In the genomic region with DNA sequence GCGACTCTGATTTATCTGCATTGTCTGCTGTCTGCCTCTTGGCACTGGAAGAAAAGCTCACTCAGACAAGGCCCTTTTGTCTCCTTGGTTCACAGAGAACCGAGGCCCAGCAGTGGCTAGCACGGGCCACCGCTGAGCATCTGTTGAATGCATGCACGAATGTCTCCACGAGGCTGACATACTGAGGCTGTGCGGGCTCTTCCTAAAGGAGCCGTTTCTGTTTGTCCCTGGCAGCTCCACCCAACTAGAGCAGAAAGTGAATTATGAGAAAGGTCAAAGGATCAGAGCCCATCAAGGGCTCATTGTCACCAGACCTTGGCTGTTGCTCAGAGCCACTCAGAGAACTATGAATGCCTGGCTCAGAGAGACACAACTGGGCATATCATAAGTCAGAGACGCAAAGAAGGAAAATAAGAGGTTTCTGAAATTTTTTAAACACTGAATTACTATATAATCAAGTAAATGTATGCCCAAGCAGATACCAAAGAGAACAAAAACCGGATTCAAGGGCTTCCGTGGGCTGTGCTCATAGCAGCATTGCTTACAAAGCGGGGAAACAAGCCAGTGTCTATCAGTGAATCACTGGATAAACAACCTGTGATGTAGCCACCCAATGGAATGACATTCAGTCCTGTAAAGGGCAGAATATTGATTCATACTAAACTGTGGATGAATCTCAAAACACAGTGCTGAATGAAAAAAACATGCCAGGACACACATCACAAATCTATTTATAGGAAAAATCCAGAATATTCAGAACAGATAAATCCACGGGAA, we compare ENCODE assay signal across 8 mouse cellular contexts. TPM values are rescaled to one million over a fixed set of nuclear protein-coding genes. Genes with fewer than 3 reads are reported as not detected.
DNase-seq lines count a peak whose midpoint lies in the region; ATAC-seq and TF ChIP-seq lines count a peak whose summit lies in the region.

No protein-coding gene starts in this region.

- no peaks in the 10 kb centered on the region for H3K9me3 ChIP-seq in intestine, embryonic 14.5 days (ENCODE audit: control insufficient read depth, low read length)
- H3K9me3 ChIP-seq in intestine, postnatal 0 days (ENCODE audit: control insufficient read depth) = no peaks in the 10 kb centered on the region
- no peaks in the 10 kb centered on the region for H3K9me3 ChIP-seq in neural tube, embryonic 15.5 days (replicated peaks)

- H3K4me2 ChIP-seq in intestine, embryonic 14.5 days (ENCODE audit: low read length) = no peak overlapping the region
- no peak overlapping the region for H3K4me2 ChIP-seq in intestine, postnatal 0 days (replicated peaks; ENCODE audit: low read depth)
- H3K4me2 ChIP-seq in neural tube, embryonic 15.5 days = no peak overlapping the region

- H3K36me3 ChIP-seq in intestine, embryonic 14.5 days (ENCODE audit: control insufficient read depth, insufficient read depth, low read length) = no peaks in the 10 kb centered on the region
- H3K36me3 ChIP-seq in intestine, postnatal 0 days (ENCODE audit: control insufficient read depth, insufficient read depth) = no peaks in the 10 kb centered on the region
- H3K36me3 ChIP-seq in neural tube, embryonic 15.5 days = no peaks in the 10 kb centered on the region

- 0 out of 2 replicates have a peak, but pooled peaks cover 6% of the 10 kb centered on the region for H3K4me1 ChIP-seq in intestine, embryonic 14.5 days (replicated peaks; ENCODE audit: control insufficient read depth, insufficient read depth, low read length)
- 0 out of 2 replicates have a peak, but pooled peaks cover 7% of the 10 kb centered on the region for H3K4me1 ChIP-seq in intestine, postnatal 0 days (replicated peaks; ENCODE audit: control insufficient read depth, insufficient read depth, low read length)
- H3K4me1 ChIP-seq in neural tube, embryonic 15.5 days = peaks cover 12% of the 10 kb centered on the region; the same call in 1 of the 2 replicates

- DNase-seq in intestine, embryonic 14.5 days (ENCODE audit: low spot score) = no peak
- peak; percentile 85 for DNase-seq in embryo, embryonic 11 days
- DNase-seq in layer of hippocampus, adult 9-11 months = peak; percentile 80
- DNase-seq in frontal cortex, postnatal 14 days (ENCODE audit: low spot score in 2 of 2) = no peak
- no peak for DNase-seq in ovary, adult 18-20 months (ENCODE audit: low spot score)

- no peaks in the 10 kb centered on the region for H3K27me3 ChIP-seq in intestine, embryonic 14.5 days (replicated peaks; ENCODE audit: control insufficient read depth, insufficient read depth, low read length)
- no peaks in the 10 kb centered on the region for H3K27me3 ChIP-seq in intestine, postnatal 0 days (replicated peaks; ENCODE audit: control insufficient read depth, insufficient read depth, low read length)
- no peaks in the 10 kb centered on the region for H3K27me3 ChIP-seq in neural tube, embryonic 15.5 days (replicated peaks)

- H3K4me3 ChIP-seq in intestine, embryonic 14.5 days (ENCODE audit: low read depth, low read length) = no peak overlapping the region
- no peak overlapping the region for H3K4me3 ChIP-seq in intestine, postnatal 0 days (ENCODE audit: low read depth, low read length)
- H3K4me3 ChIP-seq in neural tube, embryonic 15.5 days (replicated peaks) = no peak overlapping the region

- 43% methylated on average over 13 of the region's 13 CpGs for WGBS in intestine, embryonic 14.5 days
- WGBS in intestine, postnatal 0 days = 39% methylated on average over 13 of the region's 13 CpGs
- 14% methylated on average over 13 of the region's 13 CpGs for WGBS in neural tube, embryonic 15.5 days

- H3K9ac ChIP-seq in intestine, embryonic 14.5 days (ENCODE audit: low read length) = no peak overlapping the region
- H3K9ac ChIP-seq in intestine, postnatal 0 days (ENCODE audit: low read depth, low read length) = no peak overlapping the region
- no peak overlapping the region for H3K9ac ChIP-seq in neural tube, embryonic 15.5 days (replicated peaks)

- no peak overlapping the region for H3K27ac ChIP-seq in intestine, embryonic 14.5 days (ENCODE audit: low read depth)
- H3K27ac ChIP-seq in intestine, postnatal 0 days (ENCODE audit: low read depth, low read length) = no peak overlapping the region
- H3K27ac ChIP-seq in neural tube, embryonic 15.5 days (replicated peaks) = peak overlapping the region; percentile 67

- TF ChIP-seq CTCF in intestine, postnatal 0 days (IDR thresholded peaks at IDR 0.05; ENCODE audit: low read depth) = no peak

- ATAC-seq in intestine, embryonic 14.5 days (replicated peaks; ENCODE audit: low FRiP score, low TSS enrichment, low read depth) = 0 out of 2 replicates have a peak, but pooled peaks have one; percentile 40
- ATAC-seq in intestine, postnatal 0 days = no peak; the same call in 1 of the 2 replicates
- peak; percentile 81; the same call in 1 of the 2 replicates for ATAC-seq in neural tube, embryonic 15.5 days (ENCODE audit: low FRiP score)
- no peak for ATAC-seq in megakaryocyte progenitor cell, adult 5-6 weeks (replicated peaks; ENCODE audit: poor library complexity)

RNA-seq across cellular contexts. Expression of a gene that starts 13.7 kb away (rescaled TPM):
- 20.9 and 21.0 TPM in 2 replicates for polyA plus RNA-seq in intestine, embryonic 14.5 days (2014; fragmentation: Nextera tagmentation; extraction: Ambion mirVana)
- polyA plus RNA-seq in intestine, postnatal 0 days (2015; fragmentation: Nextera tagmentation; extraction: Ambion mirVana) = 90.3 and 104 TPM in 2 replicates
- 14.7 and 18.6 TPM in 2 replicates for polyA plus RNA-seq in neural tube, embryonic 15.5 days (2015; fragmentation: Nextera tagmentation; extraction: Ambion mirVana)
- total RNA-seq in megakaryocyte progenitor cell, adult 5-6 weeks (2015) = 15.6 and 18.1 TPM in 2 replicates
- total RNA-seq in megakaryocyte progenitor cell, adult 5-6 weeks (2017) = 10.5 and 13.5 TPM in 2 replicates

RNA-seq across cellular contexts. Expression of a gene that starts 49.9 kb away (rescaled TPM):
- polyA plus RNA-seq in intestine, embryonic 14.5 days (2014; fragmentation: Nextera tagmentation; extraction: Ambion mirVana) = 1.8 and 2.1 TPM in 2 replicates
- 1.6 and 2.7 TPM in 2 replicates for polyA plus RNA-seq in intestine, postnatal 0 days (2015; fragmentation: Nextera tagmentation; extraction: Ambion mirVana)
- polyA plus RNA-seq in neural tube, embryonic 15.5 days (2015; fragmentation: Nextera tagmentation; extraction: Ambion mirVana) = 5.0 and 5.9 TPM in 2 replicates
- total RNA-seq in megakaryocyte progenitor cell, adult 5-6 weeks (2015) = 6.1 and 8.3 TPM in 2 replicates
- total RNA-seq in megakaryocyte progenitor cell, adult 5-6 weeks (2017) = 8.5 and 11.6 TPM in 2 replicates

Comparison
In these comparisons a context has a peak if more than half of its experiments do, and no peak if none do; other contexts are left out.
1. ATAC-seq: peak in intestine, embryonic 14.5 days (single experiment) and neural tube, embryonic 15.5 days (single experiment); none in intestine, postnatal 0 days (single experiment) and megakaryocyte progenitor cell, adult 5-6 weeks (single experiment).
2. DNase-seq: peak in embryo, embryonic 11 days (single experiment) and layer of hippocampus, adult 9-11 months (single experiment); none in intestine, embryonic 14.5 days (single experiment), frontal cortex, postnatal 14 days (0 of 2) and ovary, adult 18-20 months (single experiment).